Mouse (Mus musculus) lung, adult 2 months (tissue): ENCODE data around the gene Lamp1.

Experiments used
- CTCF ChIP-seq: fragments of 200-500 bp; IDR thresholded peaks from 2 replicates; pipeline ENCODE4 v1.5.1; 2011; ENCODE audit warnings: mild to moderate bottlenecking, low read length, control low read depth; ENCODE audit not compliant: insufficient read depth
- POLR2A ChIP-seq: fragments of 200-500 bp; IDR thresholded peaks from 2 replicates; pipeline ENCODE4 v1.6.1; 2011; ENCODE audit warnings: low read depth, mild to moderate bottlenecking, control low read depth, low read length, borderline replicate concordance; ENCODE audit errors: extremely low read depth

DNA sequence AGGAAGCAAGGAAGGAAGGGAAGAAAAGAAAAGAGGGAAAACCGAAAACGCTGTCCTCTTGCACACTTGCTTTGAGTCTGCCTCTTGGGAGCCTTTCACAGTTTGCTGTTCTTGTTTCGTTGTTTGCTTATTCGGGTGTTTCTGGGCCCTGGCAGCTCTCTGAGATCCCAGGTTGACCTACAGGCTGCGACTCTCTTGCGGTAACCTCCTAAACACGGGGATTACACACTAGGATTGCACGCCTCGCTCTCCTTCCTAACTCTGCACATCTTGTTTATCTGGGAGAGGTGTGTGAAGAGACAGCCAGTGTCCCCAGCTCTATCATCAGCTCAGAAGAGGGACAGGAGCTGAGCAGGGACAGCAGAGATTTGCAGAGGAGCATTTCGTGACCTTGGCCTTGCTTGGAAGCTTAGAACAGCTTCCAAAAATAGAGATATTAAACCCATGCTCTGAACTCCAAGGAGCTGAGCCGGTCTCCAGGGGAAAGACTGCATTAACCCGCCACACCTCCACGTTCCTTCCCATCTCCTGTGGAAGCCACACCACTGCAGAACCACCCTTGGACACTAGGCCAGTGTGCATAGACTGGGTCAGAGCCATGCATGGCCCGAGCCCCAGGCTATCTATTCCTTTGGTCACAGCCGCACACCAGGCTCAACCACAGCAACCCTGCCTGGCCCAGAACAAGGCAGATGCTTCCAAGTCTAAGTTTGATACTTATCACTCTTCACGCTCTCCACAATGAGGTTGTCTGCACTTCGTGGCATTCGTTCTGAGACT, 22.1 kb downstream of the Lamp1 start:
- TF ChIP-seq POLR2A (no peak), CTCF (no peak)
